Mouse (Mus musculus) neural tube, embryonic 13.5 days (tissue): Measurements from ENCODE around the gene Gm42906. TPM values are rescaled to one million over a fixed set of nuclear protein-coding genes. Genes with fewer than 3 reads are reported as not detected.

Experiments used
- ATAC-seq: fragments of 200-750 bp; cut with Nextera tagmentation; 2 replicates; pipeline ENCODE4 v1.8.0; 2017; ENCODE audit warnings: low read depth, mild to moderate bottlenecking, moderate TSS enrichment, moderate library complexity
- H3K27ac ChIP-seq: fragments of 300-500 bp; sonication (generic); replicated peaks from 2 replicates; pipeline ENCODE4 v1.5.1; 2015; ENCODE audit warnings: moderate library complexity, mild to moderate bottlenecking, inconsistent platforms
- H3K27me3 ChIP-seq: fragments of 300-500 bp; sonication (generic); 2 replicates; pipeline ENCODE4 v1.6.1; 2015; ENCODE audit warnings: mild to moderate bottlenecking, inconsistent platforms
- H3K36me3 ChIP-seq: fragments of 300-500 bp; sonication (generic); 2 replicates; pipeline ENCODE4 v1.6.1; 2015; ENCODE audit warnings: mild to moderate bottlenecking, inconsistent platforms
- H3K4me1 ChIP-seq: fragments of 300-500 bp; sonication (generic); replicated peaks from 2 replicates; pipeline ENCODE4 v1.6.1; 2015; ENCODE audit warnings: inconsistent platforms
- H3K4me2 ChIP-seq: fragments of 300-500 bp; sonication (generic); 2 replicates; pipeline ENCODE4 v1.6.1; 2015; ENCODE audit warnings: inconsistent platforms, mild to moderate bottlenecking, moderate library complexity
- H3K4me3 ChIP-seq: fragments of 300-500 bp; sonication (generic); 2 replicates; pipeline ENCODE4 v1.5.1; 2015; ENCODE audit warnings: mild to moderate bottlenecking, inconsistent platforms
- H3K9ac ChIP-seq: fragments of 300-500 bp; sonication (generic); 2 replicates; pipeline ENCODE4 v1.6.1; 2015; ENCODE audit warnings: moderate library complexity, mild to moderate bottlenecking, inconsistent platforms
- H3K9me3 ChIP-seq: fragments of 300-500 bp; sonication (generic); 2 replicates; pipeline ENCODE4 v1.6.1; 2016; ENCODE audit warnings: inconsistent platforms
- WGBS: fragments of 180-500 bp; shearing (Covaris S2); methylation state at CpG from one replicate; pipeline ENCODE4 v1.1.7; 2015; 5-methylcytosine and 5-hydroxymethylcytosine counted together
- polyA plus RNA-seq: library from polyadenylated mRNA; unstranded; fragments of >200 nt; fragmentation: Nextera tagmentation; extraction: Ambion mirVana; gene quantifications from 2 replicates; pipeline ENCODE4 v1.2.1, GENCODE M21; 2015

Gm42906 gene
- polyA plus RNA-seq, 1 experiment from 2014 or later, result not detected

DNA sequence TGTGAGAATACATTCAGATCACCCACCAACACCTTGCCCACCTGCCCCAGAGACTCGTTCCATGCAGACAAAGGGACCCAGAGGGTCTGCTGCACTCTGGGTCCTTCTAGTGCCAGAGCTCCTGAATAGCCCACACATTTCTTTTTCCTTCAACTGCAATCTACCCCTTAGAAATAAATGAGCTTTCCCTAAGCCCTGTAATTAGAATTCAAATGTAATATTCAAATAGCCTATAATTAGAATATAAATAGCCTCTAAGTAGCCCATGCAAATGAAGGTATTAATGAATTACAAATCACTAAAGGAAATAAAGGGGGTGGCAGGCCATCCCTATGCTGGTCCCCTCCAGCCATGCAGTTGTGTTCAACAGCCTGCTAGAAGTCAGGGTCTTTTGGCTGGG lies 18.7 kb downstream of the Gm42906 start:
- H3K9ac ChIP-seq, result no peak overlapping the region
- H3K4me3 ChIP-seq, result no peak overlapping the region
- H3K27ac ChIP-seq, result peak overlapping the region; percentile 71
- peak; percentile 80 for ATAC-seq
- peaks cover 32% of the 10 kb centered on the region for H3K4me1 ChIP-seq
- H3K36me3 ChIP-seq, result no peaks in the 10 kb centered on the region
- H3K9me3 ChIP-seq, result no peaks in the 10 kb centered on the region
- WGBS, result 13% methylated on average over 1 of the region's 1 CpGs
- no peaks in the 10 kb centered on the region for H3K27me3 ChIP-seq
- H3K4me2 ChIP-seq, result no peak overlapping the region

- no peaks in the 10 kb centered on the region for H3K27me3 ChIP-seq
- ATAC-seq, result peak; percentile 15; the same call in 1 of the 2 replicates
- no peak overlapping the region for H3K9ac ChIP-seq
- peak overlapping the region; percentile 18 for H3K27ac ChIP-seq
- H3K36me3 ChIP-seq, result no peaks in the 10 kb centered on the region
- WGBS, result 28% methylated on average over 7 of the region's 7 CpGs
- no peak overlapping the region for H3K4me3 ChIP-seq
- peaks cover 41% of the 10 kb centered on the region for H3K4me1 ChIP-seq
- no peak overlapping the region for H3K4me2 ChIP-seq
- H3K9me3 ChIP-seq, result no peaks in the 10 kb centered on the region
Measured at GRCm38 (mm10) chr5:151408124-151408900, 19.7 kb downstream of the Gm42906 start.

GRCm38 (mm10) chr5:151407493-151407892 lies 20.5 kb downstream of the Gm42906 start:
- Histone ChIP-seq H3K9me3 (no peaks in the 10 kb centered on the region), H3K9ac (no peak overlapping the region)

GRCm38 (mm10) chr5:151406276-151406675 lies 21.7 kb downstream of the Gm42906 start:
- 90% methylated on average over 5 of the region's 5 CpGs for WGBS
- no peak for ATAC-seq
- H3K36me3 ChIP-seq, result no peaks in the 10 kb centered on the region
- H3K4me3 ChIP-seq, result no peak overlapping the region
- H3K9me3 ChIP-seq, result no peaks in the 10 kb centered on the region
- H3K4me2 ChIP-seq, result no peak overlapping the region
- H3K4me1 ChIP-seq, result peaks cover 31% of the 10 kb centered on the region
- no peaks in the 10 kb centered on the region for H3K27me3 ChIP-seq
- no peak overlapping the region for H3K9ac ChIP-seq
- no peak overlapping the region for H3K27ac ChIP-seq

More at GRCm38 (mm10) chr5:151407493-151407892, 20.5 kb downstream of the Gm42906 start:
- Histone ChIP-seq H3K4me3 (no peak overlapping the region), H3K27ac (peak overlapping the region; percentile 18; the same call in 1 of the 2 replicates), H3K27me3 (no peaks in the 10 kb centered on the region), H3K36me3 (no peaks in the 10 kb centered on the region), H3K4me2 (no peak overlapping the region), H3K4me1 (peaks cover 34% of the 10 kb centered on the region)
- 94% methylated on average over 3 of the region's 3 CpGs for WGBS
- ATAC-seq, result no peak

DNA sequence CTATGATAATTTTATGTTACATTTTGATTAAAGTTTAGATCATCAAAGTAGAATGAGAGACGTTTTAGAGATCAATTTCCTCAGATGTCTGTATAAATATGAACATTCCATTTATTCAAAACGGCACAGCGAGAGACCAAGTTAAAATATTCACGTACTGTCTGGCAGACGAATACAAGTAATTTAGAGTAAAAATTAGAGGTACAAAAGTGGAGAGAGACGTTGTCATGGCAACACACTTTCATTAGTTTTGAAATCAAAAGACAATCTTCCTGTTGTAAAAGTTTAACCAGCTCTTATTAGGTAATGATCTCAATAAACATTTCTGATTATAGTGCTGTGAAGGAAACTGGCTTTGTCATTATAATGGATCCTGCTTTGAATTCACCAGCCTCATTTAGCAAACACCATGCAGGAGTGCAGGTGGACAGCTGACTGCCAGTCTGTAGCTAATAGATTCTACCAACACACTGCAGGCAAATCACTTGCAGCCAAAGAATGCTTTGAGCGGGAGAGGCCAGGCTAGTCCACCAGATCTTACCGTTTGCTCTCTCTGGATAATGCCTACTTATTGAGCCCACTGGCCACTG lies 22.6 kb downstream of the Gm42906 start:
- Histone ChIP-seq H3K4me3 (no peak overlapping the region), H3K36me3 (no peaks in the 10 kb centered on the region), H3K4me1 (peaks cover 28% of the 10 kb centered on the region), H3K9ac (no peak overlapping the region), H3K4me2 (no peak overlapping the region), H3K27me3 (no peaks in the 10 kb centered on the region), H3K9me3 (no peaks in the 10 kb centered on the region), H3K27ac (no peak overlapping the region)
- WGBS, result 33% methylated on average over 8 of the region's 8 CpGs
- ATAC-seq, result no peak

DNA sequence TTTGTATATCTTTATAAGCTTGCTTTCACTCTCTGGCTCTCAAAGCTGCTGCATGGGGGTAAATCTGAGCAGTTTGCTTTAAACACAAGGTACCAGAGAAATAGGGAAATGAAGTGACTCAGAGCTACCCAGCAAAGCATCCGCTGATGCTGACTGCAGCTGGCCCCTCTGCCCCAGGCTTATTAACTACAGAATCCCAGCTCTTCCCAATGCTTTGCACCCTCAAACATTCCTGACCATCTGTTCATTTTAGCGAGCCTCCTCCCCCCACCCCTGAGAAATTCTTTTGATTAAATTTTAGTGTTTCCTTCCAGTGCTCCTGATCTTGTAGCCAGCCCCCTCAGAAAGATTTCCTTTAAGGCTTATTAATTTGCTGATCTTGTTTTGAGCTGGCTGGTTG lies 24.4 kb downstream of the Gm42906 start:
- peak; percentile 45; the same call in 1 of the 2 replicates for ATAC-seq
- Histone ChIP-seq H3K4me2 (no peak overlapping the region), H3K27ac (peak overlapping the region; percentile 56), H3K4me3 (no peak overlapping the region), H3K27me3 (no peaks in the 10 kb centered on the region), H3K4me1 (peaks cover 15% of the 10 kb centered on the region), H3K9ac (no peak overlapping the region), H3K36me3 (no peaks in the 10 kb centered on the region), H3K9me3 (no peaks in the 10 kb centered on the region)
- 25% methylated on average over 2 of the region's 2 CpGs for WGBS

- H3K4me2 ChIP-seq, result no peak overlapping the region
- H3K36me3 ChIP-seq, result no peaks in the 10 kb centered on the region
- H3K4me1 ChIP-seq, result peaks cover 10% of the 10 kb centered on the region; the same call in 1 of the 2 replicates
- ATAC-seq, result no peak
- H3K9me3 ChIP-seq, result no peaks in the 10 kb centered on the region
- H3K4me3 ChIP-seq, result no peak overlapping the region
- no peak overlapping the region for H3K9ac ChIP-seq
- H3K27me3 ChIP-seq, result no peaks in the 10 kb centered on the region
- WGBS, result 87% methylated on average over 2 of the region's 2 CpGs
- H3K27ac ChIP-seq, result no peak overlapping the region
Measured at GRCm38 (mm10) chr5:151400557-151400944, 27.4 kb downstream of the Gm42906 start.

GRCm38 (mm10) chr5:151399918-151400556 lies 27.9 kb downstream of the Gm42906 start:
- WGBS, result 78% methylated on average over 7 of the region's 7 CpGs
- ATAC-seq, result no peak
- no peaks in the 10 kb centered on the region for H3K36me3 ChIP-seq
- no peaks in the 10 kb centered on the region for H3K27me3 ChIP-seq
- H3K4me3 ChIP-seq, result no peak overlapping the region
- no peaks in the 10 kb centered on the region for H3K9me3 ChIP-seq
- no peak overlapping the region for H3K9ac ChIP-seq
- H3K4me2 ChIP-seq, result no peak overlapping the region
- H3K4me1 ChIP-seq, result peaks cover 10% of the 10 kb centered on the region; the same call in 1 of the 2 replicates
- H3K27ac ChIP-seq, result no peak overlapping the region

DNA sequence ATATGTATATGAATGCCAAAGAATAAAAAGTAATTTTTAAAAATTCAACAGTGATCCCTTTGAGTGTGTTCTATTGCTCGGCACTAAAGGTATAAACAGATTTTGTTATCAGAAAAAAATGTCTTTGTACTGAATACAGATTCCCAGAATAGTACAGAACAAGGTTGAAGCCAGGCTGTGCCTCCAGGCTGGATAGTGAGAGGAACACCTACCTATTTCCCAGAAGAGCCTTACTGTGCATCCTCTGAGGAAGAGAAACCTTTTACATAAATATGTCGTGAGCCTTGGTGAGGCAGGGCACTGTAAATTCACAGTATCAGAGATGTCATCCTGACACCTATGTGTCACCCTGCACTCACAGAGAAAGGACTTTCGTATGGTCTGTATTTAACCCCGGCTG lies 31.8 kb downstream of the Gm42906 start:
- 79% methylated on average over 4 of the region's 4 CpGs for WGBS
- Histone ChIP-seq H3K9ac (no peak overlapping the region), H3K27me3 (no peaks in the 10 kb centered on the region), H3K36me3 (no peaks in the 10 kb centered on the region), H3K4me2 (no peak overlapping the region), H3K4me3 (no peak overlapping the region), H3K27ac (no peak overlapping the region), H3K9me3 (no peaks in the 10 kb centered on the region), H3K4me1 (0 out of 2 replicates have a peak, but pooled peaks cover 8% of the 10 kb centered on the region)
- no peak for ATAC-seq

DNA sequence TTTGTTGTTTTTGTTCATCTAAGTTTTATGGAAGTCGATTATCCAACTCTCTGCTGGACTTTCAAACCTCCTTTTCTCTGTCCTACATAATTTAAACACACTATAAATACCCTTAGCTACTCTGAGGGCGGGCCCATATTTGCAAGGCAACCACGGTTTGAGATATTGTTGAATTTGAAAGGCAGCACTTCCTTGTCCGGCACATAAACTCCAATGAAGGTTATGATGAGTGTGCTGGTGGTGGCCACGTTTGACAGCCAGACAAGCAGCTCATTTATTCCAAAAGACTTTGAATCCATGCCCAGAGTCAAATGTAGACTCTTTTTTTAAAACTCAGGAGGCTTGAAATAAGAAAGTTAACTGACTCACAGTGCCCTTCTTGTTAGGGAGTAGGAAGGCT lies 33.3 kb downstream of the Gm42906 start:
- Histone ChIP-seq H3K9ac (no peak overlapping the region), H3K4me3 (no peak overlapping the region), H3K27me3 (no peaks in the 10 kb centered on the region), H3K27ac (0 out of 2 replicates have a peak overlapping the region, but pooled peaks have one; percentile 7), H3K36me3 (no peaks in the 10 kb centered on the region), H3K4me1 (0 out of 2 replicates have a peak, but pooled peaks cover 10% of the 10 kb centered on the region), H3K4me2 (no peak overlapping the region), H3K9me3 (no peaks in the 10 kb centered on the region)
- no peak for ATAC-seq
- 54% methylated on average over 5 of the region's 5 CpGs for WGBS

DNA sequence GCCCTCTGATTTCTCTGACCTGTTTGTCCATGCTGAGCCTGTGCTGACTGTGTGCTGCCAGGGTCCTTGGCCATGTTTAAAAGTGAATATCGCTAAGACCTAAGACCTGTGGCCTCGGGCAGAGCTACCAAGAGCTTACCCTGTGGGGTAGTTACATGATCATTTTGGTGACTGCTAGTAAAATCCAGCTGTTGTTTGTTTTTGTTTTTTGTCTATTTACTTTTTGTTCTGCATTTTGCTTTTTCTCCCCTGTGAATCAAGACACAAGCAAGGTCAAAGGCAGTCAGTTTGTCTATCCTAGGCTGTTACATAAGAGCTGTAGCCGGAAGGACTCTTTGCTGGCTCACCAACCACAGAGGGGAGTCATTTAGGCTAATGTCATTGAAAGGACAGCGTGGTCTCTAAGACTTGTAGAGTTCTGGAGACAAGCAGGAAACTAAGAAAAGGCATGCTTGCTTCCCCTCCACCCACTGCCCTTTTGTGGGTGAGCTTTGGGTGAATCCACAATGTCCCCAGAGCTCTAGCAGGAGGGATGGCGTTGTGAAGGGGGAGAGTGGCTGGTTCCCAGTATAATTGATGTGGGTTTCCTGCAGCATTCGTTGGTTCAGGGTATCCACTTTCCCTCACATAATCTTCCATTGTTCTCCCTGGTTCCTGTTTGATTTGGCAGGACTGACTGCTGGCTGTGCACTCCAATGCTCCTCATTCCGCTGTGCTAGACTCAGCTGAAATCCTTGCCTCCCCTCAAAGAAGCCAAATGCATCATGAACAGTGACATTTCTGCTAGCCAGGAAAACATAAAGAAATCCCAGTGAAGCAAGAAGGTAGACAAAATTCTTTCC lies 33.9 kb downstream of the Gm42906 start:
- Histone ChIP-seq H3K9me3 (no peaks in the 10 kb centered on the region), H3K4me1 (0 out of 2 replicates have a peak, but pooled peaks cover 10% of the 10 kb centered on the region), H3K9ac (no peak overlapping the region), H3K27me3 (no peaks in the 10 kb centered on the region), H3K4me2 (no peak overlapping the region), H3K4me3 (no peak overlapping the region), H3K36me3 (no peaks in the 10 kb centered on the region), H3K27ac (peak overlapping the region; percentile 59)
- ATAC-seq, result peak; percentile 71
- 42% methylated on average over 7 of the region's 7 CpGs for WGBS
